Mouse (Mus musculus) CH12.LX (cell line): Measurements from ENCODE around the gene Trim26.

ENCODE experiments used
- EP300 ChIP-seq: IDR thresholded peaks from 2 replicates; pipeline ENCODE4 v1.6.1; 2011; ENCODE audit warnings: low read length, improper control_type of control experiment
- HCFC1 ChIP-seq: IDR thresholded peaks from 2 replicates; pipeline ENCODE4 v1.6.1; 2012; ENCODE audit warnings: low read depth, mild to moderate bottlenecking, inconsistent platforms, low read length, improper control_type of control experiment
- POLR2A ChIP-seq: IDR thresholded peaks from 2 replicates; pipeline ENCODE4 v1.6.1; 2011; ENCODE audit warnings: low read depth, mild to moderate bottlenecking, improper control_type of control experiment, low read length
- SIN3A ChIP-seq: IDR thresholded peaks from 2 replicates; pipeline ENCODE4 v1.6.1; 2012; ENCODE audit warnings: low read length, improper control_type of control experiment, inconsistent platforms
- SMC3 ChIP-seq: IDR thresholded peaks from 2 replicates; pipeline ENCODE4 v1.6.1; 2011; ENCODE audit warnings: low read depth, low read length, improper control_type of control experiment
- USF1 ChIP-seq: IDR thresholded peaks from 2 replicates; pipeline ENCODE4 v1.6.1; 2014; ENCODE audit warnings: low read depth, mild to moderate bottlenecking, inconsistent platforms, low read length, improper control_type of control experiment

- TF ChIP-seq POLR2A (no peak), USF1 (no peak), EP300 (no peak), SMC3 (peak; percentile 34), SIN3A (no peak), HCFC1 (no peak)
Observed at GRCm38 (mm10) chr17:36896583-36896982, 59.6 kb downstream of the Trim26 start.
